Mouse (Mus musculus): Measurements from ENCODE around the gene Kcnh8. TPM values are rescaled to one million over a fixed set of nuclear protein-coding genes. Genes with fewer than 3 reads are reported as not detected.

Gene Kcnh8
- not detected in 4 replicates for total RNA-seq (2023; ENCODE audit: inconsistent age)

DNA sequence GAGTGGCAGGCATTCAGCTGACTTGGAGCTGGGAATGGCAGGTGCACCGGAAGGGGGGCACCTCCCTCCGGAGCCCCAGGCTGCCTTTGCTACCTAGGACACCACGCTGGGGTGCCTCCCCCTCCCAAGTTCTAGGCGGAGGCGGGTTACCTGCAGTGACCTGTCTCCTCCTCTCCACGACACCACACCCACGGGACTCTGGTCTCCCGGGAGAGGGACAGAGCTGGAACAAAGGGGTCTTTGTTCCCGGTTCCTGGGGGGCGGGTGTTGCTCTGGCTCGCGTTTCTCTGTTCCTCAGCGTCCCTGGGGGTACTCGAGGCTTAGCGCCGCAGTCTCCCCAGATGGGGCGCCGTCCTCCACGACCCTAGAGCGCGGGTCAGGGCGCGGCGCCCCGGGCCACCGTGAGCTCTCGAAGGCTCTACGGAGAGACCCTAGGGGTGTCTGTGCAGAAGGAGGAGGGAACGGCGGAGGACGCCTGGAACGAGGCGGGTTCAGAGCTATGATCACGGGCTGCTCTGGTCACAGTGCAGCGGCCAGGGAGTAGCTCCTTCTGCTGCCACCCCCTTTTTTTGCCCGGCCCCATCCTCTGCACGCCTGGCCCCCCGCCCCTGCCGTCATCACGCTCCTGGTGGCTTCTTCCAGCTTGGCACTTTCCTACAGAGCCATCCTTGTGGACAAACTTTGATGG lies at the start of gene Kcnh8:
Gene Kcnh8 (plus strand): TSS at position 617 of the 688 bp plus-strand sequence.

